Mouse (Mus musculus): ENCODE results near the gene Plcb1.

GRCm38 (mm10) chr2:135302483-135302882, 516.6 kb downstream of the Plcb1 start:
- no peak for TF ChIP-seq POLR2A (IDR thresholded peaks at IDR 0.05; ENCODE audit: extremely low read depth, insufficient read depth, low read length)
- TF ChIP-seq CTCF (IDR thresholded peaks at IDR 0.05; ENCODE audit: extremely low read depth, insufficient read depth, low read length) = no peak
